12 mouse cellular contexts compared by ENCODE assay signal in the genomic region with DNA sequence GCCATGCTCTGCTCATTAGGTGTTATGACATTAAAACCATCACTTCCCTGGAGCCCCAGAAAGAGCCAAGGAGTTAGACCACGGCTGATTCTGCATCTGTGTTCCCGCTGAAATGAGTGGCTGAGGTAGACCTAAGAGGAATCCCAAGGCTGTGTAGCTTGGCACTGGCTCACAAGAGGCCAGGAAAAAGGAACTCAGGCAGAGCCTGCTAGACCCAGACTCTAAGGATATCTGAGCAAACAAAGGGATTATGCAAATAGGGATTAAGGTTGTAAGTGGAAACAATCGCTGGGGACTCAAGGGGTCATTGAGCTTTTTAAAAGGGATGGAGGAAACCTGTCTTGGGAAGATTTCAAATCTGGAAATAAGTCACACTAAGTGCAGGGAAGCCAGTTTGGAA.
A peak's percentile ranks its signal among the peaks of the same experiment; 100 is the strongest.
DNase-seq lines count a peak whose midpoint lies in the region; ATAC-seq and TF ChIP-seq lines count a peak whose summit lies in the region.
"Had no signal": no experiment of that assay in that cellular context is flagged by ENCODE, and none has a peak within 500 bp of the region (broad histone marks: within the 10 kb centered on the region; RNA-seq: fewer than 3 reads in every experiment).

No protein-coding gene starts in this region.

- no peak for TF ChIP-seq CTCF in gastrocnemius, adult 2 months (IDR thresholded peaks at IDR 0.05)

- H3K4me3 ChIP-seq in hindbrain, embryonic 13.5 days, result no peak overlapping the region
- H3K4me3 ChIP-seq in hindbrain, embryonic 14.5 days (replicated peaks; ENCODE audit: low read length), result no peak overlapping the region
- no peak overlapping the region for H3K4me3 ChIP-seq in embryonic facial prominence, embryonic 10.5 days
- no peak overlapping the region for H3K4me3 ChIP-seq in forebrain, embryonic 14.5 days (ENCODE audit: low read depth, low read length)
- H3K4me3 ChIP-seq in midbrain, embryonic 16.5 days (ENCODE audit: low read depth, low read length), result no peak overlapping the region
- no peak overlapping the region for H3K4me3 ChIP-seq in gastrocnemius, adult 2 months
- H3K4me3 ChIP-seq: intestine, embryonic 15.5 days; liver, embryonic 15.5 days had no signal

- intact Hi-C loops in gastrocnemius, adult 2 months (cut with DNase I), result no loop called here

- no peaks in the 10 kb centered on the region for H3K27me3 ChIP-seq in hindbrain, embryonic 13.5 days
- H3K27me3 ChIP-seq in hindbrain, embryonic 14.5 days (ENCODE audit: control insufficient read depth, insufficient read depth, low read length), result no peaks in the 10 kb centered on the region
- H3K27me3 ChIP-seq in embryonic facial prominence, embryonic 10.5 days (replicated peaks; ENCODE audit: low read depth, poor library complexity, severe bottlenecking), result peaks cover 21% of the 10 kb centered on the region
- no peaks in the 10 kb centered on the region for H3K27me3 ChIP-seq in forebrain, embryonic 14.5 days (replicated peaks; ENCODE audit: control insufficient read depth, insufficient read depth, low read length)
- H3K27me3 ChIP-seq in midbrain, embryonic 16.5 days (ENCODE audit: control insufficient read depth, insufficient read depth, low read depth, low read length), result no peaks in the 10 kb centered on the region; the same call in 1 of the 2 replicates
- H3K27me3 ChIP-seq: intestine, embryonic 15.5 days; liver, embryonic 15.5 days had no signal

- no peak overlapping the region for H3K4me2 ChIP-seq in hindbrain, embryonic 13.5 days
- H3K4me2 ChIP-seq in hindbrain, embryonic 14.5 days (replicated peaks), result no peak overlapping the region
- H3K4me2 ChIP-seq in forebrain, embryonic 14.5 days (ENCODE audit: low read length), result no peak overlapping the region
- no peak overlapping the region for H3K4me2 ChIP-seq in midbrain, embryonic 16.5 days (ENCODE audit: low read length)
- H3K4me2 ChIP-seq: intestine, embryonic 15.5 days; liver, embryonic 15.5 days had no signal

- DNase-seq in hindbrain, embryonic 14.5 days (ENCODE audit: low spot score), result no peak
- no peak for DNase-seq in embryonic facial prominence, embryonic 10.5 days (ENCODE audit: low spot score)
- DNase-seq in forebrain, embryonic 14.5 days (ENCODE audit: low spot score), result peak; percentile 39
- no peak for DNase-seq in gastrocnemius, adult 2 months
- no peak for DNase-seq in yolk sac, embryonic 10.5 days (ENCODE audit: low spot score)
- DNase-seq: heart, adult 18-20 months; kidney, postnatal 14 days had no signal

- no peak overlapping the region for H3K9ac ChIP-seq in hindbrain, embryonic 13.5 days
- H3K9ac ChIP-seq in hindbrain, embryonic 14.5 days, result no peak overlapping the region
- no peak overlapping the region for H3K9ac ChIP-seq in forebrain, embryonic 14.5 days (ENCODE audit: low read length)
- H3K9ac ChIP-seq in midbrain, embryonic 16.5 days (ENCODE audit: low read depth, low read length), result no peak overlapping the region
- H3K9ac ChIP-seq: intestine, embryonic 15.5 days; liver, embryonic 15.5 days had no signal

- peaks cover 53% of the 10 kb centered on the region for H3K4me1 ChIP-seq in hindbrain, embryonic 13.5 days (replicated peaks)
- H3K4me1 ChIP-seq in hindbrain, embryonic 14.5 days (replicated peaks; ENCODE audit: control insufficient read depth, insufficient read depth, low read length), result peaks cover 32% of the 10 kb centered on the region
- H3K4me1 ChIP-seq in embryonic facial prominence, embryonic 10.5 days, result peaks cover 53% of the 10 kb centered on the region
- H3K4me1 ChIP-seq in forebrain, embryonic 14.5 days (ENCODE audit: control insufficient read depth, insufficient read depth, low read length), result peaks cover 42% of the 10 kb centered on the region
- peaks cover 21% of the 10 kb centered on the region for H3K4me1 ChIP-seq in midbrain, embryonic 16.5 days (ENCODE audit: control insufficient read depth, insufficient read depth, low read length)
- H3K4me1 ChIP-seq: intestine, embryonic 15.5 days; liver, embryonic 15.5 days had no signal

- 4% methylated on average over 3 of the region's 3 CpGs for WGBS in hindbrain, embryonic 13.5 days
- WGBS in hindbrain, embryonic 14.5 days, result 8% methylated on average over 3 of the region's 3 CpGs
- WGBS in embryonic facial prominence, embryonic 10.5 days, result 5% methylated on average over 3 of the region's 3 CpGs
- WGBS in forebrain, embryonic 14.5 days, result 0% methylated on average over 3 of the region's 3 CpGs
- WGBS in midbrain, embryonic 16.5 days, result 5% methylated on average over 3 of the region's 3 CpGs

- H3K27ac ChIP-seq in hindbrain, embryonic 13.5 days, result peak overlapping the region; percentile 55
- no peak overlapping the region for H3K27ac ChIP-seq in hindbrain, embryonic 14.5 days
- H3K27ac ChIP-seq in embryonic facial prominence, embryonic 10.5 days (replicated peaks), result peak overlapping the region; percentile 59; the same call in 1 of the 2 replicates
- H3K27ac ChIP-seq in forebrain, embryonic 14.5 days (ENCODE audit: low read depth, low read length), result peak overlapping the region; percentile 59
- 0 out of 2 replicates have a peak overlapping the region, but pooled peaks have one; percentile 19 for H3K27ac ChIP-seq in midbrain, embryonic 16.5 days (ENCODE audit: low read length)
- no peak overlapping the region for H3K27ac ChIP-seq in gastrocnemius, adult 2 months
- H3K27ac ChIP-seq: intestine, embryonic 15.5 days; liver, embryonic 15.5 days had no signal

- no peaks in the 10 kb centered on the region for H3K36me3 ChIP-seq in hindbrain, embryonic 13.5 days
- no peaks in the 10 kb centered on the region for H3K36me3 ChIP-seq in hindbrain, embryonic 14.5 days (replicated peaks; ENCODE audit: control insufficient read depth, insufficient read depth)
- no peaks in the 10 kb centered on the region for H3K36me3 ChIP-seq in embryonic facial prominence, embryonic 10.5 days (replicated peaks)
- no peaks in the 10 kb centered on the region for H3K36me3 ChIP-seq in forebrain, embryonic 14.5 days (ENCODE audit: control insufficient read depth, insufficient read depth, low read length)
- H3K36me3 ChIP-seq in midbrain, embryonic 16.5 days (ENCODE audit: control insufficient read depth, insufficient read depth, low read length), result no peaks in the 10 kb centered on the region
- H3K36me3 ChIP-seq: intestine, embryonic 15.5 days; liver, embryonic 15.5 days had no signal

- no peak for ATAC-seq in hindbrain, embryonic 13.5 days (ENCODE audit: low FRiP score)
- no peak for ATAC-seq in hindbrain, embryonic 14.5 days (ENCODE audit: low FRiP score)
- ATAC-seq in forebrain, embryonic 14.5 days, result no peak
- no peak for ATAC-seq in midbrain, embryonic 16.5 days
- no peak for ATAC-seq in erythroid progenitor cell, adult 5-6 weeks (replicated peaks; ENCODE audit: low FRiP score, poor library complexity, severe bottlenecking)
- ATAC-seq: intestine, embryonic 15.5 days had no signal

- no peaks in the 10 kb centered on the region for H3K9me3 ChIP-seq in hindbrain, embryonic 13.5 days
- H3K9me3 ChIP-seq in hindbrain, embryonic 14.5 days (ENCODE audit: control insufficient read depth, low read length), result no peaks in the 10 kb centered on the region
- no peaks in the 10 kb centered on the region for H3K9me3 ChIP-seq in embryonic facial prominence, embryonic 10.5 days
- no peaks in the 10 kb centered on the region for H3K9me3 ChIP-seq in forebrain, embryonic 14.5 days (replicated peaks; ENCODE audit: control insufficient read depth, low read length)
- H3K9me3 ChIP-seq in midbrain, embryonic 16.5 days (replicated peaks; ENCODE audit: control insufficient read depth, low read length, poor library complexity, severe bottlenecking), result no peaks in the 10 kb centered on the region
- H3K9me3 ChIP-seq: intestine, embryonic 15.5 days; liver, embryonic 15.5 days had no signal

Comparison
In these comparisons a context has a peak if more than half of its experiments do, and no peak if none do; other contexts are left out.
1. H3K27ac ChIP-seq: peak in hindbrain, embryonic 13.5 days (single experiment), embryonic facial prominence, embryonic 10.5 days (single experiment), forebrain, embryonic 14.5 days (single experiment) and midbrain, embryonic 16.5 days (single experiment); none in hindbrain, embryonic 14.5 days (single experiment) and gastrocnemius, adult 2 months (single experiment).